Mouse (Mus musculus): ENCODE data around the gene Fis1. TPM values are rescaled to one million over a fixed set of nuclear protein-coding genes. Genes with fewer than 3 reads are reported as not detected.

The Fis1 gene
- polyA plus RNA-seq, 1 experiment: 179 TPM

- 50% methylated on average over 6 of the region's 6 CpGs for WGBS
- Histone ChIP-seq H3K4me3 (replicated peaks; ENCODE audit: control insufficient read depth, low read depth, low read length) (no peak within 1 kb of the TSS), H3K4me1 (ENCODE audit: control insufficient read depth, insufficient read depth, low read length) (peaks cover 2% of the 10 kb centered on the region), H3K27ac (ENCODE audit: control insufficient read depth, insufficient read depth, low read depth, low read length, poor library complexity) (peak within 1 kb of the TSS; percentile 57)
- TF ChIP-seq CTCF (IDR thresholded peaks at IDR 0.05; ENCODE audit: control insufficient read depth, insufficient read depth, low read length) (no peak), POLR2A (IDR thresholded peaks at IDR 0.05; ENCODE audit: borderline replicate concordance, control insufficient read depth, low read depth, low read length) (0 out of 2 replicates have a peak, but pooled peaks have one; percentile 12)
These were observed 13.3 kb downstream of the Fis1 start, which contains the start of gene Cldn15 for GRCm38 (mm10) chr5:136966331-136966730. Cldn15 (plus strand) TSS chr5:136966616.

GRCm38 (mm10) chr5:136966861-136967455, 13.9 kb downstream of the Fis1 start:
- TF ChIP-seq CTCF (IDR thresholded peaks at IDR 0.05; ENCODE audit: control insufficient read depth, insufficient read depth, low read length) (no peak), POLR2A (IDR thresholded peaks at IDR 0.05; ENCODE audit: borderline replicate concordance, control insufficient read depth, low read depth, low read length) (no peak)

DNA sequence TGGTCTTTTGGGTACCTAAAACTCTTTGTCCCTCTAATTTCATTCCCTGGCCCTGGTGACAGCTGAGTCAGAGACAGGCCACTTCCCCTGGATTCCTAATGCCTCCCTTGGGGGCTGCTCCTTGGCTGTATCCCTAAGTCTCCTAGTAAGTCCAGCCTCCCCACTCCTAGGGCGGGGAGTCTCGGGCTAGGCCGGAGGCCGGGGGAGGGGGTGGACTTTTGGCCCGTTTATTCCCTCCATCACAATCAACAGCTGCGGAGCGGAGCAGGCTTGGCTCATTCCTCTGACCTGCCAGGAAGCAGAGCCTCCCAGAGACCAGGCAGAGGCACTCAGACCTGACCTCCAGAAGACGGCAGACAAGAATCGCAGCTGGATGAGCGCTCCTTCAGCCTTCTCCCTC, 14.5 kb downstream of the Fis1 start:
- no peak overlapping the region for H3K27ac ChIP-seq (ENCODE audit: control insufficient read depth, insufficient read depth, low read depth, low read length, poor library complexity)
- H3K4me3 ChIP-seq (replicated peaks; ENCODE audit: control insufficient read depth, low read depth, low read length): no peak overlapping the region
- 88% methylated on average over 10 of the region's 10 CpGs for WGBS
- TF ChIP-seq POLR2A (IDR thresholded peaks at IDR 0.05; ENCODE audit: borderline replicate concordance, control insufficient read depth, low read depth, low read length): no peak
- no peak for TF ChIP-seq CTCF (IDR thresholded peaks at IDR 0.05; ENCODE audit: control insufficient read depth, insufficient read depth, low read length)
- peaks cover 2% of the 10 kb centered on the region for H3K4me1 ChIP-seq (ENCODE audit: control insufficient read depth, insufficient read depth, low read length)

More at GRCm38 (mm10) chr5:136966861-136967455, 13.9 kb downstream of the Fis1 start:
- 79% methylated on average over 4 of the region's 4 CpGs for WGBS
- Histone ChIP-seq H3K4me1 (ENCODE audit: control insufficient read depth, insufficient read depth, low read length) (peaks cover 2% of the 10 kb centered on the region), H3K4me3 (replicated peaks; ENCODE audit: control insufficient read depth, low read depth, low read length) (no peak overlapping the region), H3K27ac (ENCODE audit: control insufficient read depth, insufficient read depth, low read depth, low read length, poor library complexity) (no peak overlapping the region)

- Histone ChIP-seq H3K4me3 (replicated peaks; ENCODE audit: control insufficient read depth, low read depth, low read length) (no peak overlapping the region), H3K4me1 (ENCODE audit: control insufficient read depth, insufficient read depth, low read length) (peaks cover 4% of the 10 kb centered on the region; the same call in 1 of the 2 replicates), H3K27ac (ENCODE audit: control insufficient read depth, insufficient read depth, low read depth, low read length, poor library complexity) (no peak overlapping the region)
- TF ChIP-seq POLR2A (IDR thresholded peaks at IDR 0.05; ENCODE audit: borderline replicate concordance, control insufficient read depth, low read depth, low read length) (no peak), CTCF (IDR thresholded peaks at IDR 0.05; ENCODE audit: control insufficient read depth, insufficient read depth, low read length) (peak; percentile 93)
- 27% methylated on average over 1 of the region's 1 CpGs for WGBS
These were observed 17.6 kb downstream of the Fis1 start for GRCm38 (mm10) chr5:136970703-136971102.

DNA sequence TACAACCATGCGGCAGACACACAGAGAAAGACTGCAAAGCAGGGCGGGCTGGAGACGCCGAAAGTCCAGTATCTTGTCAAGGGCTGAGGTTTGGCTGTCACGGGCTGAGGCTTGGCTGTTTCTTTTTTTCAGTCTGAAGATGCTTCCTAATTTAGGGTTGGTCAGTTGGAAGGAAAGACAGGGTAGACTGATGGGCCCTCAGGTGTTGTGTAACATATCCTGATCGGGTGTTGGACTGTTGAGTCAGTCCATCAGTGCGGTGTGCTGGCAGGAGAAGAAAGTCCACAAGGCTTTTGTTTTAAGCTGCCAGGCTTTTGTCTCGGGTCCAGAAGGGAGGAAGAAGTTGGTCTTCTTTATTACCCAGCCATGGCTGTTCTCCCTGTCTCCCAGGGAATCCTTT, 20.6 kb downstream of the Fis1 start:
- TF ChIP-seq CTCF (IDR thresholded peaks at IDR 0.05; ENCODE audit: control insufficient read depth, insufficient read depth, low read length): no peak
- no peak for TF ChIP-seq POLR2A (IDR thresholded peaks at IDR 0.05; ENCODE audit: borderline replicate concordance, control insufficient read depth, low read depth, low read length)
- 19% methylated on average over 8 of the region's 8 CpGs for WGBS
- H3K27ac ChIP-seq (ENCODE audit: control insufficient read depth, insufficient read depth, low read depth, low read length, poor library complexity): peak overlapping the region; percentile 87
- H3K4me3 ChIP-seq (replicated peaks; ENCODE audit: control insufficient read depth, low read depth, low read length): peak overlapping the region; percentile 65
- peaks cover 4% of the 10 kb centered on the region; the same call in 1 of the 2 replicates for H3K4me1 ChIP-seq (ENCODE audit: control insufficient read depth, insufficient read depth, low read length)

- H3K4me1 ChIP-seq (ENCODE audit: control insufficient read depth, insufficient read depth, low read length): peaks cover 4% of the 10 kb centered on the region; the same call in 1 of the 2 replicates
- 7% methylated on average over 4 of the region's 4 CpGs for WGBS
- peak overlapping the region; percentile 79; the same call in 1 of the 2 replicates for H3K27ac ChIP-seq (ENCODE audit: control insufficient read depth, insufficient read depth, low read depth, low read length, poor library complexity)
- TF ChIP-seq CTCF (IDR thresholded peaks at IDR 0.05; ENCODE audit: control insufficient read depth, insufficient read depth, low read length) (no peak), POLR2A (IDR thresholded peaks at IDR 0.05; ENCODE audit: borderline replicate concordance, control insufficient read depth, low read depth, low read length) (0 out of 2 replicates have a peak, but pooled peaks have one; percentile 12)
- H3K4me3 ChIP-seq (replicated peaks; ENCODE audit: control insufficient read depth, low read depth, low read length): no peak overlapping the region
These were observed 24.7 kb downstream of the Fis1 start for GRCm38 (mm10) chr5:136977769-136978168.

DNA sequence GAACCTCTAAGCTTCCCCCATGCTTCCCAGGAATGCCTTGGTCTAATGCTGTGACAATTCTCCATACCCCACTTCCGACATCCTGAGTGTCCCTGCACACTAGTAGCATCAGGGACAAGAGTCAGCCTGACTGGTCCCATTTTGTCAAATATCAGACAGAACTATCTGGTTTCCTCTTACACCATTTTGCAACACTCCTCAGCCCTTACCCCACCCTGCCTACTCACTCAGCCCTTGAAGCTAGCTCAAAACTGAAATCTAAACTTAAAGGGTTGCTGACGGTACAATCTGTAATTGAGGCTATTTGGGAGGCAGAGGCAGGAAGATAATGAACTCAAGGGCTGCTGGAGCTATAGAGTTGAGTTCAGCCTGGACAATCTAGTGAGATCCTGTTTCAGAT, 26.7 kb downstream of the Fis1 start:
- Histone ChIP-seq H3K27ac (ENCODE audit: control insufficient read depth, insufficient read depth, low read depth, low read length, poor library complexity) (peak overlapping the region; percentile 79), H3K4me1 (ENCODE audit: control insufficient read depth, insufficient read depth, low read length) (peaks cover 4% of the 10 kb centered on the region; the same call in 1 of the 2 replicates), H3K4me3 (replicated peaks; ENCODE audit: control insufficient read depth, low read depth, low read length) (peak overlapping the region; percentile 35)
- TF ChIP-seq CTCF (IDR thresholded peaks at IDR 0.05; ENCODE audit: control insufficient read depth, insufficient read depth, low read length) (no peak), POLR2A (IDR thresholded peaks at IDR 0.05; ENCODE audit: borderline replicate concordance, control insufficient read depth, low read depth, low read length) (no peak)
- 38% methylated on average over 2 of the region's 2 CpGs for WGBS

DNA sequence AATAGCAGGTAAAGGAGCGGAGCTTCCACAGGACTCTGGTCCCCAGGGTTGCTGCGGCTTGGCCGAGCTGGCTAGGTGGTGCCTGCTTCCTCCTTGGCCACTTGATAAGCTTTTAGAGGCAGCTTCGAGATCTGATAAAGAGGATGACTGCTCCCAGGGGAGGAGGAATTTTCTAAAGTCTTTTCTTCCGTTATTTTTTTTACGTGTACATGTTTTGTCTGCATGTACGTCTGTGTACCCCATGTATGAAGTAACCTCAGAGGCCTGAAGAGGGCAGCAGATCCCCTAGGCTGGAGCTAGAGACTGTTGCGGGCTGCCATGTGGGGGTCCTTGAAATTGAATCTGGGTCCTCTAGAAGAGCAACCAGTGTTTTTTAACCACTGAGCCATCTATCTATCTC, 27.9 kb downstream of the Fis1 start:
- Histone ChIP-seq H3K27ac (ENCODE audit: control insufficient read depth, insufficient read depth, low read depth, low read length, poor library complexity) (peak overlapping the region; percentile 79; the same call in 1 of the 2 replicates), H3K4me3 (replicated peaks; ENCODE audit: control insufficient read depth, low read depth, low read length) (no peak overlapping the region), H3K4me1 (ENCODE audit: control insufficient read depth, insufficient read depth, low read length) (peaks cover 3% of the 10 kb centered on the region; the same call in 1 of the 2 replicates)
- TF ChIP-seq POLR2A (IDR thresholded peaks at IDR 0.05; ENCODE audit: borderline replicate concordance, control insufficient read depth, low read depth, low read length) (peak; percentile 8; the same call in 1 of the 2 replicates), CTCF (IDR thresholded peaks at IDR 0.05; ENCODE audit: control insufficient read depth, insufficient read depth, low read length) (peak; percentile 17; the same call in 1 of the 2 replicates)
- WGBS: 75% methylated on average over 8 of the region's 8 CpGs

Measured in bone marrow, adult 2 months (tissue).